Mouse (Mus musculus): ENCODE results near the gene Sp2.

DNA sequence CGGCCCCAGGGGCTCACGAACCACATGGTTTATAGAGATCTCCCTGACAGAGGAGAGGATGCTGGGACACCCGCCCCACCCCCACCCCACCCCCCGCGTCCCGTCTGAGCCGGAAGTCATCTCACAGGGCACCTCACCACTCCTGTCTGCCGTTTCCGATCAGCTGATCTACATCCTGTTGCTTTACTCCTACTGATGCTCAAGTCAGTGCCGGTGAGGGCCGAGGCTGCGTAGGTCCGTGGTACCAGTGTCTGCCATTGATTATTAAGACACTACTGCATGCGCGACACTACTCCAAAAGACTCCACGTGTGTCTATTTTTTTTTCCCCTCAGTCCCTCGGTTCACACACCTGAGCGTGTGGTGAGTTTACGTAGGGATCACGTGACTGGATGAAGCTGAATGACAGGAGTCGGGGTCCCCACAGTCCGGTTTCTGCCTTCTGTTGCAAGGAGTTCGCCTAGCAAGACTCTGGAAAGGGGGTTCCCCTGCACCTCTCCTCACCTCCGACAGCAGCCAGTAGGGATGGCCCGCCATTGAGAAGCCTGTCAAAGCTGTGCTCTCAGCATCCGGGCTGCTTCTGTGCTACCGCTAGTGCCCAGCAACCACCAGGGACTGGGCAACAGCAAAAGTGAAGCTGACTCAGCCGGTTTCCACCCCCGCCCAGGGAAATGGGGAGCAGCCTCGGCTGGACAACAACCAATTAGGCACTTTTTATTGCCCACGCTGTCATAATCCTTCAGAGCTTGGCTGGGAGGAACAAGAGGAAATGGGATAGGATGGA lies 5.3 kb upstream of the Sp2 start:
- no peak for TF ChIP-seq EP300 (IDR thresholded peaks at IDR 0.05; ENCODE audit: low read depth)
- TF ChIP-seq CTCF (IDR thresholded peaks at IDR 0.05; ENCODE audit: low read depth): no peak

Data from liver, embryonic 14.5 days (tissue).